In genomic region chr5:150570496-150571219, GRCm38 (mm10) we compare ENCODE assay signal across 21 mouse cellular contexts. TPM values are rescaled to one million over a fixed set of nuclear protein-coding genes. Genes with fewer than 3 reads are reported as not detected.
DNase-seq lines count a peak whose midpoint lies in the region; ATAC-seq lines count a peak whose summit lies in the region.
"Had no signal": no experiment of that assay in that cellular context is flagged by ENCODE, and none has a peak within 500 bp of the region (broad histone marks: within the 10 kb centered on the region; RNA-seq: fewer than 3 reads in every experiment).

No protein-coding gene starts in this region.

- H3K4me2 ChIP-seq in kidney, embryonic 16.5 days (replicated peaks; ENCODE audit: low read depth, low read length), result no peak overlapping the region
- H3K4me2 ChIP-seq: embryonic facial prominence, embryonic 15.5 days; intestine, embryonic 15.5 days had no signal

- intact Hi-C loops in heart, postnatal 14 days (cut with DNase I), result no loop called here

- no peak for ATAC-seq in kidney, embryonic 16.5 days (ENCODE audit: low FRiP score, low TSS enrichment)
- ATAC-seq: intestine, embryonic 15.5 days had no signal

- WGBS in heart, embryonic 10.5 days, result 93% methylated on average over 11 of the region's 11 CpGs
- WGBS in kidney, embryonic 16.5 days, result 83% methylated on average over 11 of the region's 11 CpGs

- DNase-seq in heart, embryonic 10.5 days (ENCODE audit: low spot score), result peak; percentile 41
- no peak for DNase-seq in heart, postnatal 14 days
- DNase-seq in kidney, postnatal 14 days, result peak; percentile 48
- DNase-seq in right cerebral cortex, postnatal 10 days (ENCODE audit: low spot score in 2 of 2), result peak; percentile 53 to 56
- DNase-seq in right cerebral cortex, adult 18-20 months, result no peak
- DNase-seq in retina, postnatal 1 day, result no peak
- DNase-seq: adrenal gland, adult 2 months; cerebellum, adult 18-20 months; gastrocnemius, postnatal 14 days; heart, postnatal 10 days; lung, adult 2 months; thymus, postnatal 36 days had no signal

- H3K4me1 ChIP-seq in heart, embryonic 10.5 days, result no peaks in the 10 kb centered on the region
- no peaks in the 10 kb centered on the region for H3K4me1 ChIP-seq in kidney, embryonic 16.5 days (ENCODE audit: insufficient read depth, low read length)
- H3K4me1 ChIP-seq: embryonic facial prominence, embryonic 15.5 days had no signal

- H3K36me3 ChIP-seq in heart, embryonic 10.5 days, result peaks cover 63% of the 10 kb centered on the region
- 0 out of 2 replicates have a peak, but pooled peaks cover 3% of the 10 kb centered on the region for H3K36me3 ChIP-seq in kidney, embryonic 16.5 days (ENCODE audit: insufficient read depth, low read length)

- H3K9me3 ChIP-seq in heart, embryonic 10.5 days, result no peaks in the 10 kb centered on the region
- H3K9me3 ChIP-seq in kidney, embryonic 16.5 days (ENCODE audit: low read length), result no peaks in the 10 kb centered on the region
- H3K9me3 ChIP-seq: embryonic facial prominence, embryonic 15.5 days; intestine, embryonic 15.5 days; megakaryocyte, embryonic 14.5 days had no signal

- H3K4me3 ChIP-seq in heart, embryonic 10.5 days, result no peak overlapping the region
- no peak overlapping the region for H3K4me3 ChIP-seq in kidney, embryonic 16.5 days (ENCODE audit: low read length)
- H3K4me3 ChIP-seq: embryonic facial prominence, embryonic 15.5 days; intestine, embryonic 15.5 days; megakaryocyte, embryonic 14.5 days; myocyte had no signal

- H3K9ac ChIP-seq in kidney, embryonic 16.5 days (replicated peaks; ENCODE audit: low read length), result no peak overlapping the region
- H3K9ac ChIP-seq: embryonic facial prominence, embryonic 15.5 days; intestine, embryonic 15.5 days had no signal

- no peak overlapping the region for H3K27ac ChIP-seq in heart, embryonic 10.5 days
- H3K27ac ChIP-seq in kidney, embryonic 16.5 days (ENCODE audit: low read length), result no peak overlapping the region
- H3K27ac ChIP-seq: embryonic facial prominence, embryonic 15.5 days; intestine, embryonic 15.5 days had no signal

- H3K27me3 ChIP-seq in heart, embryonic 10.5 days (ENCODE audit: insufficient read depth, poor library complexity, severe bottlenecking), result no peaks in the 10 kb centered on the region
- no peaks in the 10 kb centered on the region for H3K27me3 ChIP-seq in kidney, embryonic 16.5 days (ENCODE audit: insufficient read depth, low read length)
- H3K27me3 ChIP-seq: embryonic facial prominence, embryonic 15.5 days; intestine, embryonic 15.5 days; megakaryocyte, embryonic 14.5 days had no signal

RNA-seq across cellular contexts. Expression of gene N4bp2l1, which starts 26.3 kb away (rescaled TPM):
- polyA plus RNA-seq in heart, embryonic 10.5 days (2016; fragmentation: Nextera tagmentation; extraction: Ambion mirVana), result 2.0 and 2.2 TPM in 2 replicates
- 1 to 10 TPM; 2.8 to 4.8 TPM for total RNA-seq in heart, postnatal 14 days (2021)
- polyA plus RNA-seq in kidney, embryonic 16.5 days (2015; fragmentation: Nextera tagmentation; extraction: Ambion mirVana), result 5.8 and 6.4 TPM in 2 replicates

RNA-seq across cellular contexts. Expression of gene Brca2, which starts 48.2 kb away (rescaled TPM):
- polyA plus RNA-seq in heart, embryonic 10.5 days (2016; fragmentation: Nextera tagmentation; extraction: Ambion mirVana), result 27.8 and 27.9 TPM in 2 replicates
- 1 to 10 TPM; 4.4 TPM for total RNA-seq in heart, postnatal 14 days (2021)
- polyA plus RNA-seq in kidney, embryonic 16.5 days (2015; fragmentation: Nextera tagmentation; extraction: Ambion mirVana), result 22.3 and 24.6 TPM in 2 replicates

RNA-seq across cellular contexts. Expression of gene Zar1l, which starts 52.7 kb away (rescaled TPM):
- polyA plus RNA-seq in heart, embryonic 10.5 days (2016; fragmentation: Nextera tagmentation; extraction: Ambion mirVana), result not detected in 2 replicates
- total RNA-seq in heart, postnatal 14 days (2021), result not detected
- polyA plus RNA-seq in kidney, embryonic 16.5 days (2015; fragmentation: Nextera tagmentation; extraction: Ambion mirVana), result not detected in 2 replicates
- total RNA-seq: adrenal gland, adult 2 months; ES-E14; gastrocnemius, postnatal 14 days; heart, adult 8-10 months; heart, postnatal 10 days; liver, adult 2 months; neutrophil, adult 5-6 weeks had no signal
- polyA plus RNA-seq: adrenal gland, adult 2 months; embryonic facial prominence, embryonic 15.5 days; intestine, embryonic 15.5 days; liver, adult 2 months; lung, adult 2 months; myocyte had no signal

Comparison
In these comparisons a context has a peak if more than half of its experiments do, and no peak if none do; other contexts are left out.
1. DNase-seq: peak in heart, embryonic 10.5 days (single experiment), kidney, postnatal 14 days (single experiment) and right cerebral cortex, postnatal 10 days (2 of 2); none in heart, postnatal 14 days (0 of 2), right cerebral cortex, adult 18-20 months (single experiment) and retina, postnatal 1 day (single experiment).